Mouse (Mus musculus): ENCODE results near the gene Tpt1. TPM values are rescaled to one million over a fixed set of nuclear protein-coding genes. Genes with fewer than 3 reads are reported as not detected.

Tpt1 gene
- polyA plus RNA-seq, 1 experiment: 2,477 TPM

DNA sequence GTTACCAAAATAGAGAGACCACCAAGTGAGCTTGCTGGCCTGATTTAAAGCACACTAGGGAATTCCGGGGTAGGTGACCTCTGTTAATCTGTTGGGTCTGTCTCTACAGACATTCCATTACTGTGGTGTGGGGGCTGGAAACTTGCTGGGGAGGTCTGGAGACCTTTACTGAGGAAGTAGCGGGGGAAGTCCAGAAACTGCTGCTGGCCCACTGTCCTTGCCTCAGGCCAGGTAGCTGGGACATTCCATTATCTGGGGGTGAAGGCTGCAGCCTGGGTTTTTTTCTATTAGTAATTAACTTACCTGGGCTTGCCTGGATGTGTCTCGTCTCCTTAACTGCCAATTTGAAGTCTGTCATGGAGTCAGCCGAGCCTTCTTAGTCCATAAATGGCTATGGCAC is 37.0 kb downstream of the Tpt1 start:
- Histone ChIP-seq H3K4me3 (ENCODE audit: insufficient read depth, low read depth, low read length) (no peak overlapping the region), H3K4me1 (ENCODE audit: control insufficient read depth, insufficient read depth, insufficient read length, low read length) (no peaks in the 10 kb centered on the region), H3K27ac (replicated peaks; ENCODE audit: low read depth, low read length) (no peak overlapping the region)

DNA sequence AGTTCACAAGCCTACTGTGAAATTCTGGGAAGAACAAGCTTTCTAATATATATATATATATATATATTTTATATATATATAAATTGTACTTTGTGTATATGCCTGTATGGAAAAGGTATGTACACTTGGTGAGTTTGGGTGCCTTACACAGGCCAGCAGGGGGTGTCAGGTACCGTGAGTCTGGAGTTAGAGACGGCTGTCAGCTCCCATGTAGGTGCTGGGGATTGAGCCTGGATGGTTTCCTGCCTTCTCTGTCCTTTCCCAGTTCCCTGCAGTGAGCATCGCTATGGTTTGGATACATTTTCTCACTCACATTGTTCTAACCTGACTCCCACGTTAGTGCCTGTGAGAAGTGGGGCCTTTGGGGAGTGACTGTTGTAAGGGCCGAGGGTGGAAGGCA is 38.4 kb downstream of the Tpt1 start:
- no peak overlapping the region for H3K4me3 ChIP-seq (ENCODE audit: insufficient read depth, low read depth, low read length)
- no peaks in the 10 kb centered on the region for H3K4me1 ChIP-seq (ENCODE audit: control insufficient read depth, insufficient read depth, insufficient read length, low read length)
- no peak overlapping the region for H3K27ac ChIP-seq (replicated peaks; ENCODE audit: low read depth, low read length)

DNA sequence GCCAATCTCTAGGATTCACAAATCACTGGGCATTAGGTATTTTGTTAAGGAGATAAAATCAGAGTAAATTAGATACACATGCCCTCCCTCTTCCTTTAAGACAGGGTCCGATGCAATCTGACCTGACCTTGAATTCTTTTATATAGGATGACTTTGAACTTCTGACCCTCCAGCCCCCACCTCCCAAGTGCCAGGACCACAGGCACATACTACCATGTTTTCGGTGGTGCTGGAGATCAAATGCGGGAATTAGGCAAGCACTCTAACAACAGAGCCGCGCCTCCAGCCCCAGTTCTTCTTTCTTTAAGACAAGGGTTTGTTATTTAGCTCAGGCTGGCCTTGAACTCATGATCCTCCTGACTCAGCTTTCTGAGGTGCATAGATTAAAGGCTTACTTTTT is 39.0 kb downstream of the Tpt1 start:
- H3K4me1 ChIP-seq (ENCODE audit: control insufficient read depth, insufficient read depth, insufficient read length, low read length): no peaks in the 10 kb centered on the region

GRCm38 (mm10) chr14:75892118-75892517 is 47.2 kb downstream of the Tpt1 start:
- Histone ChIP-seq H3K4me1 (ENCODE audit: control insufficient read depth, insufficient read depth, insufficient read length, low read length) (no peaks in the 10 kb centered on the region), H3K4me3 (ENCODE audit: insufficient read depth, low read depth, low read length) (no peak overlapping the region), H3K27ac (replicated peaks; ENCODE audit: low read depth, low read length) (no peak overlapping the region)

More for the DNA sequence above, 39.0 kb downstream of the Tpt1 start:
- H3K27ac ChIP-seq (replicated peaks; ENCODE audit: low read depth, low read length): no peak overlapping the region
- H3K4me3 ChIP-seq (ENCODE audit: insufficient read depth, low read depth, low read length): no peak overlapping the region

Other genes starting within 250 kb of the Tpt1 start
- gene Erich6b, start 202.8 kb upstream of the Tpt1 start, polyA plus RNA-seq (2012; ENCODE audit: insufficient read depth, insufficient read length, missing spikeins): not detected in 2 replicates
- gene Cog3, start 90.6 kb upstream of the Tpt1 start, polyA plus RNA-seq (2012; ENCODE audit: insufficient read depth, insufficient read length, missing spikeins): 5.0 and 6.3 TPM in 2 replicates
- gene Slc25a30, start 58.1 kb upstream of the Tpt1 start, polyA plus RNA-seq (2012; ENCODE audit: insufficient read depth, insufficient read length, missing spikeins): 5.4 and 6.1 TPM in 2 replicates
- not detected in 2 replicates for gene Kctd4, start 109.9 kb downstream of the Tpt1 start, polyA plus RNA-seq (2012; ENCODE audit: insufficient read depth, insufficient read length, missing spikeins)
- 12.4 and 16.3 TPM in 2 replicates for gene Gtf2f2, start 165.8 kb downstream of the Tpt1 start, polyA plus RNA-seq (2012; ENCODE audit: insufficient read depth, insufficient read length, missing spikeins)

Measured in brown adipose tissue, adult 24 weeks (tissue).